Mouse (Mus musculus) NIH3T3 (cell line): ENCODE measurements around the gene Fam217b.

Experiments
- DNase-seq: peaks from one replicate; pipeline ENCODE4 v3.0.0-alpha.2; 2012; ENCODE audit warnings: low read depth

Fam217b gene

GRCm38 (mm10) chr2:178437311-178437710, 23.0 kb downstream of the Fam217b start:
- DNase-seq = no peak

DNA sequence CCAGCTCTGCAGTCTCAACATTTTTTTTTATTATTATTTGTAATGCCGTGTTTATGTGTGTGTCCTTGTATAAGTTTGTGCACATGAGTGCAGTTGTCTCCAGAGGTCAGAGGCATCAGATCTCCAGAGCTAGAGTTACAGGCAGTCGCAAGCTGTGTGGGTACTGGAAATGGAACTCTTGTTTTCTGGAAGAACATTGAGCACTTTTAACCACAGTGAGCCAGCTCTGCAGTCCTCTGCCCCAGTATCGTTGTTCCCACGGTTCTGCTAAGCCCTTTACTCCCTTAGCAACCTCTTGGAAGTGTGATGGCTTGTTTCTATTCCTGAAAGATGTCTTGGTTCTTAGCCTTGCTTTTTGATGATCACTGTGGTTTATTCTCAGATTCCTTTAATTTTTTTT, 35.1 kb downstream of the Fam217b start:
- DNase-seq = no peak

- DNase-seq = no peak
These were observed 35.9 kb downstream of the Fam217b start for GRCm38 (mm10) chr2:178450236-178450635.

- no peak for DNase-seq
These were observed 36.6 kb downstream of the Fam217b start for GRCm38 (mm10) chr2:178450961-178451360.

DNA sequence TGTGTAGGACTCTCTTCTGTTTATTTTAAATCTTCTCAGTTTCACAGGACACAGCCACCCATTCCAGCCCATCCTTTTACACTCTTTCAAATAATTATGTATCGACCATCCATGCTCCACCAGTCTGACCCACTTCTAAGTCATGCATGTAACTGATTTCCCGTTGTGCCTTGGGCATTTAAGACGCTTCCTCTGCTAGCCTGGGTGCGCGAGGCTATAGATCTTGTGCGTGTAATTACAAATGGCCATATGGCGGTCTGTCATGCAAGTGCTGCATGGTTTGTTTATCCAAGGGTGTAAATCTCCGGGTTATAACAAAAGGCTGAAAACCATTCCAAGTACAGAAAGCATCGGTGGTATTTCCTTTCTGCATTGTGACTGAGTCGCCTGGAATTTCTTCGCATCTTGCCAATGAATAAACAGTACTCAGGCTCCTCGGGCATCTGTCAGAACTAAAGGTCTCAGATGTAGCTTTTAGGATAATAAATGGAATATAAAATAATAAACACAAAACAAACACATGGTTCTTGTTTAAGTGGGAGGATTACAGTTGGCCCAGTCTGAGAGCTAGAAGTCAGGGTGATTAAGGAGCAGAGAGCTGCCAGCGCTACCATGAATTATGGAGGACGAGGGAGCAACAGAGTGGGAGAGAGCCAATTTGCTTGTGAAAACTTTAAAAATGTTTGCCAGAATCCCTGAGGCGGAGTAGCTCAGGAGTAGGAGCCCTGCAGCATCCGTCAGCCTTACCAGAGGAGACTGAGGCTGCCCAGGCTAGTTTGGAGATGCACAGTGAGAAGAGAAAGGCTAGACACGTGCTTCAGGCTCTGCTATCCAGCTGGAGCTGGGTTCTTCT, 40.6 kb downstream of the Fam217b start:
- DNase-seq = peak; percentile 95

- DNase-seq = no peak
These were observed 43.1 kb downstream of the Fam217b start for GRCm38 (mm10) chr2:178457414-178457813.

DNA sequence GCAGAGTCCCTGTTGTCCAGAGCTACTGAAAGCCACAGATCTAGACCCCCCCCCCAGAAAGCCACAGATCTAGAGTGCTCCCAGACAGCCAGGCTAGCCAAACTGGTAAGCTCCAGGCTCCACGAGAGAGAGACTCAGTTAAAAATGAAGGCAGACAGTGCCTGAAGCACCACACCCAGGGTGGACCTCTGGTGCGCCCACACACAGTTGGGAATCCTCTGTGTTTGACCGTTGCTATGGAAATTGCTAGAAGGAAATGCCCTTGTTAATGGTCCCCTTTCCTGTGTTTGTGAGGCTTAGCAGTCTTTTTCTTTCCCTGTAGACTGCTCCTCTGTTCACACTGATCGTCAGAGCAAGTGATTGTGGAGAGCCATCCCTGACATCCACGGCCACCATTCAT, 46.0 kb downstream of the Fam217b start:
- no peak for DNase-seq

GRCm38 (mm10) chr2:178471546-178472480, 57.5 kb downstream of the Fam217b start:
- no peak for DNase-seq

DNA sequence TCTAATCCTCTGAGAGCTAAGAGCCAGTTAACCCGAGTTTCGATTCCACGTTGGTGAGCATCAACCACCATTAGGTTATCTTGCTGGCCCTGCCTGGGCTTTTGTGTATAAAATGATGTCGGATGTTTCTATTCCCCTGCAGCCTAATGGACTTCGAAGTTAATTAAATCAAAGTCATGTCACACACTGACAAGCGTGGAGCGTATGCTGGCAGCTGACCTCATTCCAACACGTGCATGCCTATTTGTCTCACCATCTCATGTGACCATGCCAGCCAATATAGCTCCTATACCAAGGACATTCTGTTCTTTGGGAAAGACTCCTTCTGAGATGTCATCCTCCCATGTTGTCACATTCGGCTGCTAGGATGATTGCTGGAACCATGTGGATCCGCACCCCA, 59.6 kb downstream of the Fam217b start:
- no peak for DNase-seq
